Mouse (Mus musculus): ENCODE measurements around the gene Nutm1.
"Not testable (repeated sequence)": the region's sequence is repeated elsewhere in the genome, so short reads cannot be mapped to it uniquely, and the experiment has no call there.

The Nutm1 gene

DNA sequence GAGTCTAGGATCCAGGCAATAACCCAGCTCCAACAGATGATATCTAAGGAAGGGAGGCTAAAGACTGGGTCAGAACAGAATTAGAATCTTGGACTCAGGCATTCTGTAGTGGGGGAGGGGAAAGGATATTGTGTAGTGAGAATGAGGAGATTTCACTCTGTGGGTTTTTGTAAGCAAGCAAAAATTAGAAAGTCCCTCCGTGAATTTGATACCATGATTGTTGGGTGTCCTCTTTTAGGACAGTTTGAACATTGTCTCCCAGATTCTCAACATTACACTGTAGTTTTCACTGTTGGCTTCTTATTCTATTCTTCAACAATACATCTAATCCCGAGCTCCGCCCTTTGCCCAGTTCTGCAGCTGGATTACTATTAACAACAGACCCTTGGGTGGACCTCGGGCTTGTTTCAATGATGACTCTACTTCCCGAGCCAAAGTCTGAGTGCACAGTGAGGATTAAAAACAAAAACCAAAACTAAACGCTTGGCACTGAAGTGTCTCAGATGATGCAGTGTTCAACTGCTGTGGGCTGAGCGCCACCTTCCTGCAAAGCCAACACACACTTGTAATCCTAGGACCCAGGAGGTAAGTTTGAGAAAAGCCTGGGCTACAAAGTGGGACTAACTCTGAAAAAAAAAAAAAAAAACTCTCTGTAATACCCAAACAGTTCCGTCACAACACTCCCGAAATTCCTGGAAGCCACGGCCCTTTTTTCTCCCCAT, at the start of gene Nutm1:
Nutm1 (minus strand) TSS at position 51 of the 722 bp plus-strand sequence.
- CTCF ChIA-PET, result interaction anchor here (0.7 kb wide), 2 partner anchors 63 to 81 kb away, joined by 3 read pairs; no protein-coding TSS in a partner anchor

DNA sequence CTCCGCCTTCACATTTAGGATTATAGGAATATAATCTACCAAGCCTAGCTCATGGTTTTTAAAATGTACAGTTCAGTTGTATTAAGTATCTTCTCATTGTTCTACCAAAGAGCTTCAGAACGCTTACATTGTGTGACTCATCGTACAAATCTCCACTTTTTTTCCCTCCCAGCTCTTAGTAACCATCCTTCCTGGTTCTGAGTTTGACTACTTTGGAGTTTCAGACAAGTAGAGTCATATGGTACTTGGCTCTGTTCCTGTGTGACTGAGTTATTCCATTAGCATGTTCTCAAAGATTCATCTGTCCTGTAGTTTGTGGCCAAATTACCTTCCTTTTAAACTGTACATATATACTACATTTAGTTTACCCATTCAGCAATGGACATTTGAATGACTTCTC, 49.6 kb upstream of the Nutm1 start:
- CTCF ChIA-PET, result no interaction called here

- CTCF ChIA-PET, result interaction anchor here (0.5 kb wide), 1 partner anchor 30 kb away, joined by 4 read pairs; no protein-coding TSS in a partner anchor
Measured at GRCm38 (mm10) chr2:112298221-112298620, 39.1 kb upstream of the Nutm1 start.

GRCm38 (mm10) chr2:112296211-112296610, 37.1 kb upstream of the Nutm1 start:
- CTCF ChIA-PET, result no interaction called here

GRCm38 (mm10) chr2:112292823-112293222, 33.7 kb upstream of the Nutm1 start:
- CTCF ChIA-PET, result no interaction called here

GRCm38 (mm10) chr2:112289507-112289906, 30.4 kb upstream of the Nutm1 start:
- CTCF ChIA-PET, result no interaction called here

GRCm38 (mm10) chr2:112287059-112287458, 28.0 kb upstream of the Nutm1 start:
- CTCF ChIA-PET, result no interaction called here

- CTCF ChIA-PET, result not testable (repeated sequence)
Measured at GRCm38 (mm10) chr2:112286062-112286461, 27.0 kb upstream of the Nutm1 start.

DNA sequence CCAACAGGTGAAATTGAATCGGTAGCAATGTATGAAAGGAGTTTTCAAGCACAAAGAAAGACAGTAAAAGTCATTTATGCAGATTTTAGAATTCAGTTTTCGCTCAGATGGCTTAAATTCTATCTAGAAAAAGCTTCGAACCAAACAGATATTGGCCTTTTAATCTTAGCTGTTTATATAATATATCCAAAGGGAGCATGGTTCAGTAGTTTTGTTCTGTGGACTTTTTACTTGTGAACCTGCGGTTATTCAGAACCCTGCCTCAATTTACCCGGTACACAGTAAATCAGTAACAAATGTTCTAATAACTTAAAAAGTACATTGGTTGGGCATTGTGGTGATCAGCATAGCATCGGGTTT, 25.9 kb upstream of the Nutm1 start:
- CTCF ChIA-PET, result no interaction called here

- CTCF ChIA-PET, result no interaction called here
Measured at GRCm38 (mm10) chr2:112284363-112285030, 25.4 kb upstream of the Nutm1 start.

GRCm38 (mm10) chr2:112282846-112283245, 23.8 kb upstream of the Nutm1 start:
- CTCF ChIA-PET, result interaction anchor here (0.6 to 0.7 kb wide), 2 partner anchors 9 to 22 kb away, joined by 4 to 14 read pairs; no protein-coding TSS in a partner anchor

- CTCF ChIA-PET, result no interaction called here
Measured at GRCm38 (mm10) chr2:112276870-112277269, 17.8 kb upstream of the Nutm1 start.

- CTCF ChIA-PET, result interaction anchor here (0.6 to 1.2 kb wide), 2 partner anchors 10 to 218 kb away, joined by 3 to 5 read pairs; no protein-coding TSS in a partner anchor
Measured at GRCm38 (mm10) chr2:112273474-112273873, 14.4 kb upstream of the Nutm1 start.

- CTCF ChIA-PET, result no interaction called here
Measured at GRCm38 (mm10) chr2:112272909-112273308, 13.8 kb upstream of the Nutm1 start.

DNA sequence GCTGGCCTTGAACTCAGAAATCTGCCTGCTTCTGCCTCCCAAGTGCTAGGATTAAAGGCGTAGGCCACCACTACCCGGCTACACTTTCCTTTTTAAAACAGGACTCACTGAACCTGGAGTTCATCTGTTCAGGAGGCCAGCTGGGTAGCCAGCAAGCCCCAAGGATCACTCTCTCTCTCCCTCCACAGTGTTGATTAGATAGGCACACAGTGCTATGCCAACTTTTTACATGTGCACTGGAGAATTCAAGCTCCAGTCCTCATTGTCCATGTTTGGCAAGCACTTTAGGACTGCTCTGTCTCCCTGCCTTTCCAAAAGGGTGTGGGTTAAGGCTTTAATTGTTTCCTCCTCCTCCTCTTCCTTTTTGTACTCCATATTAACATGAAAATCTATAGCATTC, 10.9 kb upstream of the Nutm1 start:
- CTCF ChIA-PET, result no interaction called here

- CTCF ChIA-PET, result interaction anchor here (0.5 to 0.6 kb wide), 3 partner anchors 29 to 51 kb away, joined by 3 to 8 read pairs (median 3); partner anchors contain the start of gene Lpcat4
Measured at GRCm38 (mm10) chr2:112267547-112268269, 8.6 kb upstream of the Nutm1 start.

GRCm38 (mm10) chr2:112266780-112267179, 7.7 kb upstream of the Nutm1 start:
- CTCF ChIA-PET, result interaction anchor here (0.7 kb wide), 1 partner anchor 60 kb away, joined by 3 read pairs; no protein-coding TSS in a partner anchor

DNA sequence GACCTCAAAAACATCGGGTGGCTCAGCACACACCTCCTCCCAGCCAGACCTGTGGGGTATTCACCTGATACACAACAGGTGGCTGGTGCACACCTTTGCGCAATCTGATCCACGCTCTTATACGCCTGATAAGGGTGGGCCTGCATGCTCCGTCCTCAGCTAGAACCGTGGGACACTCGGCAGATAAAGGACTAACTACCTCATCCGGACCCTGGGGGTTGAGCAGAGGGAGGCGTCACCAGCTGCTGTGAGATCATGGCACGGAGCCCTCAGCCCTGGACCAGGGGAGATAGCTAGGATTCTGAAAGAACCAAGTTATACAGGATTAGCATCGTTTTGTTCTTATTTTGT, 7.1 kb upstream of the Nutm1 start, which contains the start of gene Gm21985:
Gm21985 (plus strand) TSS at position 73 of the 351 bp plus-strand sequence.
- CTCF ChIA-PET, result interaction anchor here (0.7 kb wide), 1 partner anchor 61 kb away, joined by 3 read pairs; no protein-coding TSS in a partner anchor

GRCm38 (mm10) chr2:112265448-112266241, 6.6 kb upstream of the Nutm1 start, which contains the start of gene Slc12a6:
TSS of gene Slc12a6 (plus strand) at chr2:112265825.
- CTCF ChIA-PET, result no interaction called here

DNA sequence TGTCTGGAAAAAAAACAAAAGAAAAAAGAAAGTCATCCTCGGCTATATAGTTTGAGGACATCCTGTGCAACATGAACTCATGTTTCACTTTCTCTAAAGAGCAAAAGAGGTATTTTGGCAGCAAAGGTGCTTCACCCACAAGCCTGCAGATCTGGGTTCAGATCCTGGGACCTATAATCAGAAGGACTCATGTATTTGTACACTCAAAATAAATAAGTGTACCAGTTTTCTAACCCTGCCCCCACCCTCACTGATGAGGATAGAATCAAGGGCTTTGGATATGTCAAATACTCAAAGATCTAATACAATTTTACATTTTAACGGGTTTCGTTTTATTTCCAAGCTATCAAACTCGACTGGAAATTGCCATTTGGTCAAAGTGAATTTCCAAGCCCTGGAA, 5.3 kb upstream of the Nutm1 start:
- CTCF ChIA-PET, result no interaction called here

DNA sequence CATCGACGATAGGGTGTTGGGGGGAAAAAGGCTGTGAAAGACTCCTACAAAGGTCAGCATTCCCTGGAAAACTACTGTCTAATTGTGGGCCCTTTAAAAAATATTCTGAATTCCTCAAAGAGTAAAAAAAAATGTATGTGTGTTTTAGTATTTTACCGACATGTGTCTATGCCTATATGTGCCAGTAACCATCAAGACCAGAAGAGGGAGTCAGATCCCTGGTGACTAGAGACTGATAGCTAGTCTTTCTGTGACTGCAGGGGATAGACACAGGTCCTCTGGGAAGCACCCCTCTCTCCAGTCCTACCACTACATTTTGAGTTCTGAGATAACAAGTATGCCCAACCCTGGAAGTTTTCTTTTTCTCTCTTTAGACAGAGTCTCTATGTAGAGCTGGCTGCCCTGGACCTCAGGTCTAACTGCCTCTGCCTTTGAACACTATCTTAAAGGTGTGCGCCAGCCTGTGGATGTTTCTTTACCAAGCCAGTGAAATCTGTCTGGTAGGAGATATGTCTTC, 3.7 kb upstream of the Nutm1 start:
- CTCF ChIA-PET, result interaction anchor here (0.6 kb wide), 1 partner anchor 15 kb away, joined by 5 read pairs; no protein-coding TSS in a partner anchor
